Mouse (Mus musculus) forebrain, embryonic 14.5 days (tissue): Measurements from ENCODE around the gene Gm4969. TPM values are rescaled to one million over a fixed set of nuclear protein-coding genes. Genes with fewer than 3 reads are reported as not detected.
A peak's percentile ranks its signal among the peaks of the same experiment; 100 is the strongest.

ENCODE experiments used
- ATAC-seq: fragments of 200-750 bp; cut with Nextera tagmentation; 2 replicates; pipeline ENCODE4 v1.8.0; 2017; ENCODE audit warnings: mild to moderate bottlenecking, moderate library complexity
- DNase-seq: peaks from one replicate; pipeline ENCODE4 v3.0.0-alpha.2; 2015; ENCODE audit warnings: low spot score
- H3K27ac ChIP-seq: fragments of 300-500 bp; sonication (generic); 2 replicates; pipeline ENCODE4 v1.5.1; 2014; ENCODE audit warnings: low read depth, mild to moderate bottlenecking, control low read depth, low read length, moderate library complexity
- H3K27me3 ChIP-seq: fragments of 300-500 bp; sonication (generic); replicated peaks from 2 replicates; pipeline ENCODE4 v1.6.1; 2014; ENCODE audit warnings: low read length, control low read depth, mixed read lengths; ENCODE audit not compliant: control insufficient read depth, insufficient read depth
- H3K36me3 ChIP-seq: fragments of 300-500 bp; sonication (generic); 2 replicates; pipeline ENCODE4 v1.6.1; 2014; ENCODE audit warnings: low read length, control low read depth; ENCODE audit not compliant: control insufficient read depth, insufficient read depth
- H3K4me1 ChIP-seq: fragments of 300-500 bp; sonication (generic); 2 replicates; pipeline ENCODE4 v1.6.1; 2014; ENCODE audit warnings: antibody characterized with exemption, low read length, control low read depth; ENCODE audit not compliant: control insufficient read depth, insufficient read depth
- H3K4me2 ChIP-seq: fragments of 300-500 bp; sonication (generic); 2 replicates; pipeline ENCODE4 v1.6.1; 2014; ENCODE audit warnings: mild to moderate bottlenecking, control low read depth, low read length
- H3K4me3 ChIP-seq: fragments of 300-500 bp; sonication (generic); 2 replicates; pipeline ENCODE4 v1.5.1; 2014; ENCODE audit warnings: low read depth, low read length, control low read depth
- H3K9ac ChIP-seq: fragments of 300-500 bp; sonication (generic); 2 replicates; pipeline ENCODE4 v1.6.1; 2014; ENCODE audit warnings: mild to moderate bottlenecking, low read length, control low read depth, moderate library complexity
- H3K9me3 ChIP-seq: fragments of 300-500 bp; sonication (generic); replicated peaks from 2 replicates; pipeline ENCODE4 v1.6.1; 2016; ENCODE audit warnings: low read length, control low read depth, mixed read lengths; ENCODE audit not compliant: control insufficient read depth
- WGBS: fragments of 180-500 bp; shearing (Covaris S2); extraction: QIAGEN DNeasy Blood & Tissue Kit; methylation state at CpG from one replicate; pipeline ENCODE4 v1.1.7; 2014; 5-methylcytosine and 5-hydroxymethylcytosine counted together
- polyA plus RNA-seq: library from polyadenylated mRNA; unstranded; fragments of >200 nt; fragmentation: Nextera tagmentation; extraction: Ambion mirVana; gene quantifications from 2 replicates; pipeline ENCODE4 v1.2.1, GENCODE M21; 2014

The Gm4969 gene
- polyA plus RNA-seq, 1 experiment from 2014 or later = 2.2 TPM

GRCm38 (mm10) chr7:19129396-19129795, 11.2 kb upstream of the Gm4969 start:
- H3K4me3 ChIP-seq = no peak overlapping the region

GRCm38 (mm10) chr7:19127744-19128143, 9.6 kb upstream of the Gm4969 start:
- peaks cover 4% of the 10 kb centered on the region for H3K4me1 ChIP-seq
- DNase-seq (no peak), ATAC-seq (no peak)
- H3K27ac ChIP-seq = no peak overlapping the region
- H3K4me3 ChIP-seq = no peak overlapping the region
- no peak overlapping the region for H3K9ac ChIP-seq
- H3K27me3 ChIP-seq = no peaks in the 10 kb centered on the region
- H3K36me3 ChIP-seq = 0 out of 2 replicates have a peak, but pooled peaks cover 9% of the 10 kb centered on the region
- no peaks in the 10 kb centered on the region for H3K9me3 ChIP-seq
- WGBS = 94% methylated on average over 5 of the region's 5 CpGs
- H3K4me2 ChIP-seq = no peak overlapping the region

More at GRCm38 (mm10) chr7:19129396-19129795, 11.2 kb upstream of the Gm4969 start:
- Histone ChIP-seq H3K27ac (no peak overlapping the region), H3K4me2 (no peak overlapping the region), H3K9me3 (no peaks in the 10 kb centered on the region), H3K9ac (no peak overlapping the region), H3K4me1 (peaks cover 4% of the 10 kb centered on the region), H3K36me3 (0 out of 2 replicates have a peak, but pooled peaks cover 9% of the 10 kb centered on the region), H3K27me3 (no peaks in the 10 kb centered on the region)
- no peak for ATAC-seq
- no peak for DNase-seq
- 95% methylated on average over 5 of the region's 5 CpGs for WGBS

GRCm38 (mm10) chr7:19124713-19125112, 6.5 kb upstream of the Gm4969 start:
- Histone ChIP-seq H3K36me3 (0 out of 2 replicates have a peak, but pooled peaks cover 9% of the 10 kb centered on the region), H3K4me2 (no peak overlapping the region), H3K27ac (no peak overlapping the region), H3K4me3 (no peak overlapping the region), H3K4me1 (peaks cover 9% of the 10 kb centered on the region), H3K27me3 (no peaks in the 10 kb centered on the region), H3K9ac (no peak overlapping the region), H3K9me3 (no peaks in the 10 kb centered on the region)
- ATAC-seq (no peak), DNase-seq (no peak)
- WGBS = 81% methylated on average over 6 of the region's 6 CpGs

GRCm38 (mm10) chr7:19121686-19122085, 3.5 kb upstream of the Gm4969 start:
- peaks cover 9% of the 10 kb centered on the region for H3K4me1 ChIP-seq
- DNase-seq = no peak
- H3K27ac ChIP-seq = no peak overlapping the region
- WGBS = 87% methylated on average over 4 of the region's 4 CpGs
- H3K4me2 ChIP-seq = no peak overlapping the region
- H3K9ac ChIP-seq = no peak overlapping the region
- H3K9me3 ChIP-seq = peaks cover 5% of the 10 kb centered on the region; the same call in 1 of the 2 replicates
- no peaks in the 10 kb centered on the region for H3K36me3 ChIP-seq
- ATAC-seq = no peak
- H3K27me3 ChIP-seq = no peaks in the 10 kb centered on the region
- H3K4me3 ChIP-seq = no peak overlapping the region

DNA sequence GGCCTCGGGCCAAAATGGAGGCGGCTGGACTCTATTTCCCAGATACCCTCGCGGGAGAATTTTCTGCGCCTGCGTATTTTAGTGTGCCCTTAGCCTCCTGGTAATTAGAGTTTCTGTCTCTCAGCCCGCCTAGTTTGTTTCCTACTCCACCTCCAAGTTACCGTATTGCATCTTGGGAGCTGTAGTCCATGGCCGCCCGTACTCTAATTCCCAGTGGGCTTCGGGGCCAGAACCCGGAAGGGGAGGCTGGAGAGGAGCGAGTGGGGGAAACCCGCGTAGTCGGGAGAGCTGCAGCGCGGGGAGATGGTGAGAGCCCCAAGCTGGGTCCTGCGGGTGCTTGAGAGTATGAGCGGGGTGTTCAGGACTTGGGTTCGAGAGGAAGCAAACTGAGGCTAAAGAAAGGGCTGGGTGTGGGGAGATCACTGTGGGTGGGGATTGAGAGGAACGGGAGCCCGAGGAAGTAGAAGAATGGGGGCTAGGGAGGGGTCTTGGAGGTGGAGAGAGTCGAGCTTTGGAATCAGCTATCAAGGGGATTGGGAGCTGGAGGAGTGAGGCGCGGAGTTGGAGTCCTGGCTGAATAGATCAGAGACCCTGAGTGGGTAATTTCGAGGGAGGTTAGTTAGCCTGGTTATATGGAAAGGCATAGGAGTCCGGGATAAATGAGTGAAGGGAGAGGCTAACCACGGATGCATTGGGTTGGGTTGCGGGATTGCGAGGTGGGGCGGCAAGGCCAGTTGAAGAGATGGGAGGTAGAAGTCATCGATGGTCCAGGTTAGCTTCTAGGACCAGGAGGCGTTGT, 1.7 kb upstream of the Gm4969 start, which contains the start of gene Fbxo46:
Gene Fbxo46, plus strand, starts transcription at position 229 of the 799 bp plus-strand sequence.
- H3K27ac ChIP-seq = no peak within 1 kb of the TSS; the same call in 1 of the 2 replicates
- H3K4me1 ChIP-seq = peaks cover 9% of the 10 kb centered on the region
- peak; percentile 97 for ATAC-seq
- WGBS = 3% methylated on average over 34 of the region's 34 CpGs
- peak within 1 kb of the TSS; percentile 86 for H3K4me2 ChIP-seq
- H3K4me3 ChIP-seq = peak within 1 kb of the TSS; percentile 71
- H3K36me3 ChIP-seq = no peaks in the 10 kb centered on the region
- H3K27me3 ChIP-seq = no peaks in the 10 kb centered on the region
- H3K9ac ChIP-seq = peak within 1 kb of the TSS; percentile 81
- peaks cover 5% of the 10 kb centered on the region; the same call in 1 of the 2 replicates for H3K9me3 ChIP-seq
- peak; percentile 100 for DNase-seq

- WGBS = 94% methylated on average over 8 of the region's 8 CpGs
- H3K4me1 ChIP-seq = peaks cover 9% of the 10 kb centered on the region
- peak; percentile 35 for ATAC-seq
These were observed 915 bp upstream of the Gm4969 start for GRCm38 (mm10) chr7:19119083-19119482.

DNA sequence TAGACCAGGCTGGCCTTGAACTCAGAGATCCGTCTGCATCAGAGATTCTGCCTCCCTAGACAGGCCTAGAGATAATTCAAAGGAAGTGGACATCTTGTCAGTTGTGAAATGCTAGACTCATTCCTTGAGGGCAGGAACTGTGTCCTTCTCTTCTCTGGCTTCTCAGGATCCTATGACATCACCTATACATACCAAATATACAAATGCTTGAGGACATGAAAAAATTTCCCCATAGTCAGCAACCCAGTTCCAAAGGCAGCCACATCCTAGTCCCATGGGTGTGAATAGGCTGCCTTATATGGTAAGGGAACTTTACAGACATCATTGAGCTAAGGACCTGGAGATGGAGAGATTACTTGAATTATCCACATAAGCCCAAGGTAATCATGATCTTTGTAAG, 8.6 kb downstream of the Gm4969 start:
- 86% methylated on average over 1 of the region's 1 CpGs for WGBS

More at GRCm38 (mm10) chr7:19119083-19119482, 915 bp upstream of the Gm4969 start:
- Histone ChIP-seq H3K9ac (no peak overlapping the region), H3K27me3 (no peaks in the 10 kb centered on the region), H3K4me3 (no peak overlapping the region), H3K9me3 (peaks cover 5% of the 10 kb centered on the region; the same call in 1 of the 2 replicates), H3K27ac (no peak overlapping the region), H3K36me3 (no peaks in the 10 kb centered on the region), H3K4me2 (no peak overlapping the region)
- DNase-seq = no peak

DNA sequence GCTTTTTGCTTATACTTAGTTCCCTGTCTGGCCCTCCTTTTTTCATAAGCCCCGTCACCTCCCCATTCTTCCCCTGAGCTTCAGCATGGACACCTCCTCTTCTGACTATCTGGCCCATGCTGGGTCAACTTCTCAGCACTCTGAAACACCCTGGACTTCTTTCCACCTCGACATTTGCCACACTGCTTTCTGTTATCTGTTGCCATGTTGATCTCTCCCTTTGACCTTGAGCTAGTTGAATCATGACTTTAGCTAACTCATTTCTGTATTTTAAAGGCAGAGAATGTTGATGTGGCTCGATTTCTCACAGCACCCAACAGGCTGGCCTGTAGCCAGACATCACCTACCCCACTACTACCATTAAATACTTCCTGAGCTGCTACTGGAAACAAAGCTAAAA, 10.7 kb downstream of the Gm4969 start:
- no peak overlapping the region for H3K4me2 ChIP-seq
- H3K27me3 ChIP-seq = no peaks in the 10 kb centered on the region
- no peak overlapping the region for H3K9ac ChIP-seq
- no peaks in the 10 kb centered on the region for H3K4me1 ChIP-seq
- WGBS = 65% methylated on average over 3 of the region's 3 CpGs
- H3K27ac ChIP-seq = no peak overlapping the region
- no peak for DNase-seq
- no peak for ATAC-seq
- no peak overlapping the region for H3K4me3 ChIP-seq
- no peaks in the 10 kb centered on the region for H3K9me3 ChIP-seq
- no peaks in the 10 kb centered on the region for H3K36me3 ChIP-seq

More for the DNA sequence above, 8.6 kb downstream of the Gm4969 start:
- no peak overlapping the region for H3K4me2 ChIP-seq
- H3K4me1 ChIP-seq = no peaks in the 10 kb centered on the region
- no peak overlapping the region for H3K27ac ChIP-seq
- H3K9ac ChIP-seq = no peak overlapping the region
- H3K36me3 ChIP-seq = no peaks in the 10 kb centered on the region
- no peak for DNase-seq
- H3K4me3 ChIP-seq = no peak overlapping the region
- H3K9me3 ChIP-seq = no peaks in the 10 kb centered on the region
- no peaks in the 10 kb centered on the region for H3K27me3 ChIP-seq
- no peak for ATAC-seq

GRCm38 (mm10) chr7:19104486-19104885, 13.7 kb downstream of the Gm4969 start:
- Histone ChIP-seq H3K9me3 (no peaks in the 10 kb centered on the region), H3K36me3 (no peaks in the 10 kb centered on the region), H3K27ac (no peak overlapping the region), H3K4me3 (no peak overlapping the region), H3K4me1 (no peaks in the 10 kb centered on the region), H3K9ac (no peak overlapping the region), H3K27me3 (no peaks in the 10 kb centered on the region), H3K4me2 (no peak overlapping the region)
- DNase-seq = no peak
- ATAC-seq = no peak
- WGBS = 88% methylated on average over 2 of the region's 2 CpGs
